Mouse (Mus musculus) lung, embryonic 14.5 days (tissue): ENCODE results near the gene Arhgef25. TPM values are rescaled to one million over a fixed set of nuclear protein-coding genes. Genes with fewer than 3 reads are reported as not detected.

Experiments used
- ATAC-seq: fragments of 200-750 bp; cut with Nextera tagmentation; 2 replicates; pipeline ENCODE4 v1.8.0; 2017; ENCODE audit warnings: mild to moderate bottlenecking, moderate TSS enrichment, moderate library complexity; ENCODE audit not compliant: insufficient read depth
- DNase-seq: peaks from one replicate; pipeline ENCODE4 v3.0.0-alpha.2; 2015
- H3K27ac ChIP-seq: fragments of 300-500 bp; sonication (generic); 2 replicates; pipeline ENCODE4 v1.5.1; 2014; ENCODE audit warnings: low read depth, mild to moderate bottlenecking, moderate library complexity
- H3K27me3 ChIP-seq: fragments of 300-500 bp; sonication (generic); 2 replicates; pipeline ENCODE4 v1.6.1; 2014; ENCODE audit warnings: low read length, control low read depth; ENCODE audit not compliant: insufficient read depth
- H3K36me3 ChIP-seq: fragments of 300-500 bp; sonication (generic); 2 replicates; pipeline ENCODE4 v1.6.1; 2014; ENCODE audit warnings: control low read depth; ENCODE audit not compliant: insufficient read depth
- H3K4me1 ChIP-seq: fragments of 300-500 bp; sonication (generic); 2 replicates; pipeline ENCODE4 v1.6.1; 2014; ENCODE audit warnings: antibody characterized with exemption, control low read depth; ENCODE audit not compliant: insufficient read depth
- H3K4me2 ChIP-seq: fragments of 300-500 bp; sonication (generic); 2 replicates; pipeline ENCODE4 v1.6.1; 2014; ENCODE audit warnings: mild to moderate bottlenecking
- H3K4me3 ChIP-seq: fragments of 300-500 bp; sonication (generic); 2 replicates; pipeline ENCODE4 v1.5.1; 2014; ENCODE audit warnings: low read depth, low read length
- H3K9ac ChIP-seq: fragments of 300-500 bp; sonication (generic); 2 replicates; pipeline ENCODE4 v1.6.1; 2014
- H3K9me3 ChIP-seq: fragments of 300-500 bp; sonication (generic); 2 replicates; pipeline ENCODE4 v1.6.1; 2016; ENCODE audit warnings: low read depth, low read length, control low read depth
- CTCF ChIP-seq: IDR thresholded peaks from 2 replicates; pipeline ENCODE4 v1.5.1; 2016; ENCODE audit warnings: antibody characterized with exemption, low read depth
- WGBS: fragments of 180-500 bp; shearing (Covaris S2); extraction: QIAGEN DNeasy Blood & Tissue Kit; methylation state at CpG from one replicate; pipeline ENCODE4 v1.1.7; 2014; 5-methylcytosine and 5-hydroxymethylcytosine counted together
- polyA plus RNA-seq: library from polyadenylated mRNA; unstranded; fragments of >200 nt; fragmentation: Nextera tagmentation; extraction: Ambion mirVana; gene quantifications from 2 replicates; pipeline ENCODE4 v1.2.1, GENCODE M21; 2014

Arhgef25 gene
- polyA plus RNA-seq, 1 experiment from 2014 or later = 48.7 TPM

- TF ChIP-seq CTCF = no peak
- no peak overlapping the region for H3K9ac ChIP-seq
- no peak overlapping the region for H3K4me3 ChIP-seq
- no peak for ATAC-seq
- no peaks in the 10 kb centered on the region for H3K36me3 ChIP-seq
- no peaks in the 10 kb centered on the region for H3K4me1 ChIP-seq
- no peaks in the 10 kb centered on the region for H3K9me3 ChIP-seq
- DNase-seq = no peak
- H3K4me2 ChIP-seq = no peak overlapping the region
- H3K27me3 ChIP-seq = no peaks in the 10 kb centered on the region
- WGBS = 76% methylated on average over 13 of the region's 13 CpGs
- H3K27ac ChIP-seq = no peak overlapping the region
Observed at GRCm38 (mm10) chr10:127213704-127214421, 24.0 kb upstream of the Arhgef25 start.

DNA sequence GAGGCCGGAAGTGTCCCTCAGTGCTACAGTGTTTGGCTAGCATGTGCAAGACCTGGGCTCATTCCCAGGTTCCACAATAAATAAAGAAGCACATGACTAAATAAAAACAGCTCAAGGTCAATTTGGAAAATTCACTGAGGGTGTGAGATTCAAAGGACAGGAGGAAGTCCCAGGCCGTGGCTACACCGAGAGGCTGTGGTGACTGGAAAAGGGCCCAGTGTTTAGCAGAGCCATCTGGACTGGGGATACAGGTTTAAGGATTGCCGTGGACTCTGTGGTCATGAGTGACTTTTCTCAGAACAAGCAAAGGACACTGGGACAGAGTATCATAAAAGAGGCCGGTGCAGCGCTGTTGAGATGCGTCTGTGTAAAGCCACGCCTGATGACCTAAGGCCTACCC is 23.4 kb upstream of the Arhgef25 start:
- no peak overlapping the region for H3K27ac ChIP-seq
- H3K4me3 ChIP-seq = no peak overlapping the region
- no peaks in the 10 kb centered on the region for H3K9me3 ChIP-seq
- H3K36me3 ChIP-seq = peaks cover 5% of the 10 kb centered on the region; the same call in 1 of the 2 replicates
- ATAC-seq (no peak), DNase-seq (no peak)
- no peaks in the 10 kb centered on the region for H3K27me3 ChIP-seq
- no peak for TF ChIP-seq CTCF
- H3K9ac ChIP-seq = no peak overlapping the region
- no peaks in the 10 kb centered on the region for H3K4me1 ChIP-seq
- 84% methylated on average over 8 of the region's 8 CpGs for WGBS
- H3K4me2 ChIP-seq = no peak overlapping the region

GRCm38 (mm10) chr10:127211414-127211854 is 21.6 kb upstream of the Arhgef25 start, which contains the start of gene Pip4k2c:
TSS of gene Pip4k2c (minus strand) at chr10:127211585.
- Histone ChIP-seq H3K9ac (peak within 1 kb of the TSS; percentile 75), H3K4me2 (peak within 1 kb of the TSS; percentile 91), H3K27ac (0 out of 2 replicates have a peak within 1 kb of the TSS, but pooled peaks have one; percentile 14), H3K4me1 (no peaks in the 10 kb centered on the region), H3K9me3 (no peaks in the 10 kb centered on the region), H3K4me3 (peak within 1 kb of the TSS; percentile 81), H3K36me3 (peaks cover 19% of the 10 kb centered on the region), H3K27me3 (no peaks in the 10 kb centered on the region)
- peak; percentile 91 for DNase-seq
- peak; percentile 98 for ATAC-seq
- 1% methylated on average over 47 of the region's 47 CpGs for WGBS
- no peak for TF ChIP-seq CTCF

GRCm38 (mm10) chr10:127210961-127211405 is 21.1 kb upstream of the Arhgef25 start:
- no peak overlapping the region for H3K27ac ChIP-seq
- H3K4me2 ChIP-seq = peak overlapping the region; percentile 91
- H3K9ac ChIP-seq = peak overlapping the region; percentile 75
- ATAC-seq (peak; percentile 72), DNase-seq (peak; percentile 53)
- under 1% methylated on average over 24 of the region's 25 CpGs for WGBS
- no peaks in the 10 kb centered on the region for H3K27me3 ChIP-seq
- H3K36me3 ChIP-seq = peaks cover 23% of the 10 kb centered on the region
- H3K4me3 ChIP-seq = peak overlapping the region; percentile 81
- TF ChIP-seq CTCF = no peak
- H3K4me1 ChIP-seq = no peaks in the 10 kb centered on the region
- no peaks in the 10 kb centered on the region for H3K9me3 ChIP-seq

GRCm38 (mm10) chr10:127209928-127210570 is 20.2 kb upstream of the Arhgef25 start:
- Histone ChIP-seq H3K9ac (peak overlapping the region; percentile 75), H3K36me3 (peaks cover 31% of the 10 kb centered on the region), H3K27ac (no peak overlapping the region), H3K4me2 (peak overlapping the region; percentile 91), H3K4me3 (peak overlapping the region; percentile 81), H3K9me3 (no peaks in the 10 kb centered on the region), H3K27me3 (no peaks in the 10 kb centered on the region), H3K4me1 (no peaks in the 10 kb centered on the region)
- TF ChIP-seq CTCF = no peak
- DNase-seq (no peak), ATAC-seq (no peak)
- WGBS = 77% methylated on average over 13 of the region's 13 CpGs

DNA sequence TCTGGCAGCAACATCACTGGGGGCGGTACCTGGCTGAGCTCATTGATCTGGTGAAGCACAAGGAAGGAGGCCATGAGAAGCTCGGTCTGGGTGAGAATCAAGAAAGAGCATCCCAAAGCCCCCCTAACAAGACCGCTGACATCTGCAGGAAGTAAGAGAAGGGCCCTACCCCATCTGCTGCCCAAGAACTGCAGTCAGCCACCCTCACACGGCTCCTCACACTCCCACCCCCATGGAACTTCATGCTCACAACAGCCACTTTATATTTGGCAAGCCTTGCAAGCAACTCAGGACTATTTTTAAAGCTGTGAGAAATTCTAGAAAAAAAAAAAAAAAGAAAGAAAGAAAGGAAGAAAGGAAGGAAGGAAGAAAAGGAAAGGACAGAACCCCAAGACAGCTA is 19.0 kb upstream of the Arhgef25 start:
- 74% methylated on average over 4 of the region's 4 CpGs for WGBS

DNA sequence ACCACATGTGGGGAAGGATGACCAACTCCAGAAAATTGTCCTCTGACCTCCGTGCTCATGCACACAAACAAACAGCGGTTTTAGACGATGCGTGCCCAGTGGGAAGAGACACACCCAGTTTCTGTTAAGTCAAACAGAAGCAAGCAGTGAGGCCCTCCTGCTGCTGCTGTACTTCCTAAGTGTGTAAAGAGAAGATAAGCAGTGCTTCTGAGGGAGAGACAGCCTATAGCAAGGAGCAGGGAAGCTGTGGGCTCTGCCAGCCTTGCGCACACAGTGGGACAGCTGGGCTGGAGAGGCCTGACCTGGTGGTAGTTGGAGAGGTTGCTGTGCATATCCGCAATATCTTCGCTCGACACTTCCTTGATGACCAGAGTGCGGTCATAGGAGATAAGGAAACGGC is 15.5 kb upstream of the Arhgef25 start:
- WGBS = 70% methylated on average over 10 of the region's 10 CpGs
- Histone ChIP-seq H3K4me3 (no peak overlapping the region), H3K27me3 (no peaks in the 10 kb centered on the region), H3K9me3 (no peaks in the 10 kb centered on the region), H3K36me3 (peaks cover 59% of the 10 kb centered on the region), H3K9ac (no peak overlapping the region), H3K4me1 (no peaks in the 10 kb centered on the region), H3K27ac (peak overlapping the region; percentile 58; the same call in 1 of the 2 replicates), H3K4me2 (peak overlapping the region; percentile 20; the same call in 1 of the 2 replicates)
- ATAC-seq (peak; percentile 68), DNase-seq (no peak)
- TF ChIP-seq CTCF = no peak

More for the DNA sequence above, 19.0 kb upstream of the Arhgef25 start:
- Histone ChIP-seq H3K4me1 (no peaks in the 10 kb centered on the region), H3K4me2 (no peak overlapping the region), H3K36me3 (peaks cover 40% of the 10 kb centered on the region), H3K27ac (no peak overlapping the region), H3K9me3 (no peaks in the 10 kb centered on the region), H3K4me3 (no peak overlapping the region), H3K27me3 (no peaks in the 10 kb centered on the region), H3K9ac (no peak overlapping the region)
- no peak for ATAC-seq
- TF ChIP-seq CTCF = no peak
- no peak for DNase-seq
